Mouse (Mus musculus) central nervous system, embryonic 18 days (tissue): ENCODE measurements around the gene Dolpp1. TPM values are rescaled to one million over a fixed set of nuclear protein-coding genes. Genes with fewer than 3 reads are reported as not detected.

Experiments
- polyA plus RNA-seq: library from polyadenylated mRNA; depleted of rRNA; stranded (reverse); fragments of >200 nt; gene quantifications from 2 replicates; pipeline ENCODE4 v1.2.3, GENCODE M21; 2012; rRNA removed

Gene Dolpp1
- polyA plus RNA-seq, result 70.3 and 73.3 TPM in 2 replicates

GRCm38 (mm10) chr2:30392114-30392576 lies at the start of gene Dolpp1:
Dolpp1 (plus strand) TSS chr2:30392254.

DNA sequence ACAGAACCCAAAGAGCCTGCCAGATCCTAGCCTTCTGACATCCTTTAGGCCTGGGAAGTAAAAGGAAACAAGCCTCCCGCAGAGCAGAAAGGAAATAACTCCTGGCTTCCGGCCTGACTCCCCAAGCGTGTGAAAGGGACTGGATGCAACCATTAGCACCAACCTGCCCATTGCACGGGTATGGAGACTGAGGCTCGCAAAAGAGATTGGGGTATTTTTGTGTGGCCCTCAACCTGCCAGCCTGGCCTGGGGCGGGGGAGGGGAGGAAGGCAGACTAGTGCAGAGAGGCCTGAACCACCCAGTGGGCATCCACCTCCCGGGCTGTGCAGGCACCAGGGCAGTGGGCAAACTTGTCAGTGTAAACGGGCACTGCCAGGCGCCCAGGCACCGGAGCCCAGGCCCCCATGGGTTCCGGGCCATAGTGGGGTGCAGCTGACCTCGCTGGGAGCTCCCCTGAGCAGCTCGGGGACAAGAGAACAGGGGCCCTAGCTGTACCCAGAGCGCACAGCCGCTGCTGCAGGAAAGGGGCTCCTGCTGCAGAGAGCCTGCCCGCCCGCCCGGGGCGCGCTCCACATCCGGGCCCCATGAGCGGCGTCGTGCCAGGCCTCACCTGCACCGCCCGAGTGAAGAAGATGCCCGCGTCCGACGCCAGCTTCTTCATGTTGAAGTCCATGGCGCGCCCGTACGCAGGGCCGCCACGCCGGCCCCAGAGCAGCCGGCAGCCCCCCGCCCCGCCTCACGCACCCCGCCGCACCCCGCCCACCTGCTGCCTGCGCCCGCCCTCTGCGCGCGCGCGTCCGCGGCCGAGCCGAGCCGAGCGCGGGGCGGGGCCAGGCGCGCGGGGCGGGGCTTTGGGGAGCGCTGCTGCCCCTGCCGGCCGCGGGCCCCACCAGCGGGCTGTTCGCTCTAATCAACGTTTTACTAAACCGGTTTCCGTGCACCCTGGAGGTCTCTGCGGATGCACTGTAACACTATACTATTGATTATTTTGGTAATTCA lies 33.2 kb upstream of the Dolpp1 start, which contains the start of gene Sh3glb2:
Sh3glb2 (minus strand) TSS at position 805 of the 999 bp plus-strand sequence.

GRCm38 (mm10) chr2:30363773-30364650 lies 28.0 kb upstream of the Dolpp1 start, which contains the start of gene Miga2:
Miga2 (plus strand) TSS chr2:30364233.

GRCm38 (mm10) chr2:30415157-30415935 lies 23.3 kb downstream of the Dolpp1 start, which contains the start of gene Crat:
Crat (minus strand) TSS chr2:30415813.

DNA sequence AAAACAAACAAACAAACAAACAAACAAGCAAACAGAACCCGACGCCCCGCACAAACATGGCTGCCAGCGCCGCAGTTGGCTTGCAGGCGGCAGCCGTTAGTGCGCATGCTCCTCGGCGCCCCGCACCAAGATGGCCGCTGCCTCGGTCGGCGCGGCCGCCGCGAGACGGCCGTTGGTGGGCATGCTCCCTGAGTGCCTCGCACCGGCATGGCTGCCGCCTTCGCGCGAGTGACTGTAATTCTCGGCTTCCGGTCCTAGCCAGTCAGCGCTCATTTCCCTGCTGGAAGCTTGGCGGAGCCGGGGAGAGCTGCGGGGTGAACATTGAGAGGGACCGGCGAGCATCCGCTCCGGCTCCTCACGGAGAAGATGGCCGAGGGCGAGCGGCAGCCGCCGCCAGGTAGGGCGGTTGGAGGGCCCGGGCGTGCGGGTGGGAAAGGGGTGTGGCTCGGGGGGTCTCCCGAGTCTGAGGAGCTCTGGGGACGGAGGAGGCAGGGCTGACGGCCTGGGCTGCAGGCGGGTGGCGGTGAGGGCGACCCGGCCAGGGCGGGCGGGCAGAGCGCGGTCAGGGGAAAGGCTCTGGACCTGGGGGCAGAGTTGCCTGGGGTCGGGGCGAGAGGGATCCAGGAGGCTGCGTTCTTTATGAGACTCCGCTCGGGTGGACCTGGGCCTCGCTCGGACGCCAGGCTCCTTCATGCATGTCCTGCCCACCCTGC lies 24.0 kb downstream of the Dolpp1 start, which contains the start of gene Ptpa:
Ptpa (plus strand) TSS at position 104 of the 713 bp plus-strand sequence.

Other genes with a start within 250 kb of the Dolpp1 start
- 19.5 and 22.3 TPM in 2 replicates for gene Endog, start 220.8 kb upstream of the Dolpp1 start, polyA plus RNA-seq
- gene Spout1, start 213.8 kb upstream of the Dolpp1 start, polyA plus RNA-seq, result 49.3 and 50.9 TPM in 2 replicates
- gene Kyat1, start 186.4 kb upstream of the Dolpp1 start, polyA plus RNA-seq, result 28.2 and 29.4 TPM in 2 replicates
- 28.7 and 30.2 TPM in 2 replicates for gene Lrrc8a, start 154.5 kb upstream of the Dolpp1 start, polyA plus RNA-seq
- 15.4 and 20.4 TPM in 2 replicates for gene Gm28035, start 151.7 kb upstream of the Dolpp1 start, polyA plus RNA-seq
- gene Phyhd1, start 126.1 kb upstream of the Dolpp1 start, polyA plus RNA-seq, result 19.5 and 22.7 TPM in 2 replicates
- gene Gm28038, start 111.2 kb upstream of the Dolpp1 start, polyA plus RNA-seq, result not detected in 2 replicates
- 13.8 and 15.8 TPM in 2 replicates for gene Dolk, start 105.9 kb upstream of the Dolpp1 start, polyA plus RNA-seq
- gene Nup188, start 105.9 kb upstream of the Dolpp1 start, polyA plus RNA-seq, result 28.2 and 32.9 TPM in 2 replicates
- gene Sh3glb2, start 32.9 kb upstream of the Dolpp1 start, polyA plus RNA-seq, result 358 and 371 TPM in 2 replicates
- gene Miga2, start 28.0 kb upstream of the Dolpp1 start, polyA plus RNA-seq, result 45.2 and 45.4 TPM in 2 replicates
- gene Crat, start 23.6 kb downstream of the Dolpp1 start, polyA plus RNA-seq, result 28.6 and 30.9 TPM in 2 replicates
- 130 and 132 TPM in 2 replicates for gene Ptpa, start 23.8 kb downstream of the Dolpp1 start, polyA plus RNA-seq
- 15.8 and 18.3 TPM in 2 replicates for gene Ier5l, start 82.0 kb downstream of the Dolpp1 start, polyA plus RNA-seq
- gene Cstad, start 202.8 kb downstream of the Dolpp1 start, polyA plus RNA-seq, result 0.56 and 0.59 TPM in 2 replicates